Mouse (Mus musculus) midbrain, embryonic 15.5 days (tissue): ENCODE measurements around the gene Olfr1193. TPM values are rescaled to one million over a fixed set of nuclear protein-coding genes. Genes with fewer than 3 reads are reported as not detected.
"Not testable (repeated sequence)": the region's sequence is repeated elsewhere in the genome, so short reads cannot be mapped to it uniquely, and the experiment has no call there.

ENCODE experiments used
- ATAC-seq: fragments of 200-750 bp; cut with Nextera tagmentation; replicated peaks from 2 replicates; pipeline ENCODE4 v1.8.0; 2017; ENCODE audit warnings: moderate TSS enrichment
- H3K27ac ChIP-seq: fragments of 300-500 bp; sonication (generic); 2 replicates; pipeline ENCODE4 v1.5.1; 2015; ENCODE audit warnings: mild to moderate bottlenecking, inconsistent platforms
- H3K27me3 ChIP-seq: fragments of 300-500 bp; sonication (generic); replicated peaks from 2 replicates; pipeline ENCODE4 v1.6.1; 2015; ENCODE audit warnings: inconsistent platforms
- H3K36me3 ChIP-seq: fragments of 300-500 bp; sonication (generic); replicated peaks from 2 replicates; pipeline ENCODE4 v1.6.1; 2015; ENCODE audit warnings: inconsistent platforms
- H3K4me1 ChIP-seq: fragments of 300-500 bp; sonication (generic); 2 replicates; pipeline ENCODE4 v1.6.1; 2015; ENCODE audit warnings: inconsistent platforms
- H3K4me2 ChIP-seq: fragments of 300-500 bp; sonication (generic); 2 replicates; pipeline ENCODE4 v1.6.1; 2015; ENCODE audit warnings: inconsistent platforms, mild to moderate bottlenecking, moderate library complexity
- H3K4me3 ChIP-seq: fragments of 300-500 bp; sonication (generic); 2 replicates; pipeline ENCODE4 v1.5.1; 2015; ENCODE audit warnings: mild to moderate bottlenecking, inconsistent platforms
- H3K9ac ChIP-seq: fragments of 300-500 bp; sonication (generic); 2 replicates; pipeline ENCODE4 v1.6.1; 2015; ENCODE audit warnings: mild to moderate bottlenecking, inconsistent platforms
- H3K9me3 ChIP-seq: fragments of 300-500 bp; sonication (generic); 2 replicates; pipeline ENCODE4 v1.6.1; 2016; ENCODE audit warnings: inconsistent platforms
- WGBS: fragments of 180-500 bp; shearing (Covaris S2); methylation state at CpG from one replicate; pipeline ENCODE4 v1.1.7; 2015; ENCODE audit warnings: mixed read lengths; 5-methylcytosine and 5-hydroxymethylcytosine counted together
- polyA plus RNA-seq: library from polyadenylated mRNA; unstranded; fragments of >200 nt; fragmentation: Nextera tagmentation; extraction: Ambion mirVana; gene quantifications from 2 replicates; pipeline ENCODE4 v1.2.1, GENCODE M21; 2015

Gene Olfr1193
- not detected in 2 replicates for polyA plus RNA-seq

GRCm38 (mm10) chr2:88675328-88675727, at the start of gene Olfr1193:
TSS of gene Olfr1193 (plus strand) at chr2:88675628.
- H3K4me1 ChIP-seq, H3K36me3 ChIP-seq, H3K27me3 ChIP-seq, H3K9ac ChIP-seq, H3K4me2 ChIP-seq, H3K4me3 ChIP-seq, H3K27ac ChIP-seq, ATAC-seq, H3K9me3 ChIP-seq: not testable (repeated sequence)

- not testable (repeated sequence) for H3K9ac ChIP-seq, H3K4me2 ChIP-seq, ATAC-seq, H3K36me3 ChIP-seq, H3K27ac ChIP-seq, H3K4me3 ChIP-seq, H3K27me3 ChIP-seq, H3K4me1 ChIP-seq, H3K9me3 ChIP-seq
- WGBS = 100% methylated on average over 1 of the region's 1 CpGs
Observed at GRCm38 (mm10) chr2:88640242-88640641, 35.2 kb upstream of the Olfr1193 start, which contains the start of gene Olfr1191-ps1. TSS of gene Olfr1191-ps1 (plus strand) at chr2:88640542.

GRCm38 (mm10) chr2:88648209-88648608, 27.2 kb upstream of the Olfr1193 start, which contains the start of gene Olfr1192-ps1:
TSS of gene Olfr1192-ps1 (plus strand) at chr2:88648509.
- no peak for ATAC-seq
- no peak within 1 kb of the TSS for H3K9ac ChIP-seq
- H3K9me3 ChIP-seq = no peaks in the 10 kb centered on the region
- WGBS = 47% methylated on average over 1 of the region's 1 CpGs
- H3K4me1 ChIP-seq = no peaks in the 10 kb centered on the region
- H3K27ac ChIP-seq = no peak within 1 kb of the TSS
- H3K4me2 ChIP-seq = no peak within 1 kb of the TSS
- H3K27me3 ChIP-seq = no peaks in the 10 kb centered on the region
- no peaks in the 10 kb centered on the region for H3K36me3 ChIP-seq
- H3K4me3 ChIP-seq = no peak within 1 kb of the TSS

GRCm38 (mm10) chr2:88689087-88689486, 13.7 kb downstream of the Olfr1193 start, which contains the start of gene Olfr1195:
TSS of gene Olfr1195 (minus strand) at chr2:88689187.
- Histone ChIP-seq H3K27me3 (no peaks in the 10 kb centered on the region), H3K4me2 (no peak within 1 kb of the TSS), H3K4me1 (no peaks in the 10 kb centered on the region), H3K9ac (no peak within 1 kb of the TSS), H3K9me3 (no peaks in the 10 kb centered on the region), H3K4me3 (no peak within 1 kb of the TSS), H3K36me3 (no peaks in the 10 kb centered on the region), H3K27ac (no peak within 1 kb of the TSS)
- ATAC-seq = no peak

GRCm38 (mm10) chr2:88704497-88704896, 29.1 kb downstream of the Olfr1193 start, which contains the start of gene Olfr1196:
TSS of gene Olfr1196 (minus strand) at chr2:88704597.
- Histone ChIP-seq H3K4me3 (no peak within 1 kb of the TSS), H3K9me3 (no peaks in the 10 kb centered on the region), H3K27me3 (no peaks in the 10 kb centered on the region), H3K4me1 (no peaks in the 10 kb centered on the region), H3K4me2 (no peak within 1 kb of the TSS), H3K27ac (no peak within 1 kb of the TSS), H3K9ac (no peak within 1 kb of the TSS), H3K36me3 (no peaks in the 10 kb centered on the region)
- 80% methylated on average over 2 of the region's 2 CpGs for WGBS
- no peak for ATAC-seq

Other genes starting within 250 kb of the Olfr1193 start
- gene Olfr1181, start 249.5 kb upstream of the Olfr1193 start, polyA plus RNA-seq = not detected in 2 replicates
- gene Gm13757, start 226.5 kb upstream of the Olfr1193 start, polyA plus RNA-seq = not detected in 2 replicates
- gene Olfr1183, start 220.8 kb upstream of the Olfr1193 start, polyA plus RNA-seq = not detected in 2 replicates
- not detected in 2 replicates for gene Olfr1184, start 192.0 kb upstream of the Olfr1193 start, polyA plus RNA-seq
- gene Olfr1185-ps1, start 182.3 kb upstream of the Olfr1193 start, polyA plus RNA-seq = not detected in 2 replicates
- gene Olfr1186, start 157.1 kb upstream of the Olfr1193 start, polyA plus RNA-seq = not detected in 2 replicates
- gene Olfr1188, start 118.7 kb upstream of the Olfr1193 start, polyA plus RNA-seq = not detected in 2 replicates
- gene Olfr1189, start 89.2 kb upstream of the Olfr1193 start, polyA plus RNA-seq = not detected in 2 replicates
- gene Olfr1191-ps1, start 35.1 kb upstream of the Olfr1193 start, polyA plus RNA-seq = not detected in 2 replicates
- not detected in 2 replicates for gene Olfr1192-ps1, start 27.1 kb upstream of the Olfr1193 start, polyA plus RNA-seq
- gene Olfr1195, start 13.6 kb downstream of the Olfr1193 start, polyA plus RNA-seq = not detected in 2 replicates
- gene Olfr1196, start 29.0 kb downstream of the Olfr1193 start, polyA plus RNA-seq = not detected in 2 replicates
- not detected in 2 replicates for gene Olfr1197, start 56.7 kb downstream of the Olfr1193 start, polyA plus RNA-seq
- gene Olfr1198, start 75.7 kb downstream of the Olfr1193 start, polyA plus RNA-seq = not detected in 2 replicates
- not detected in 2 replicates for gene Olfr1199, start 84.8 kb downstream of the Olfr1193 start, polyA plus RNA-seq
- not detected in 2 replicates for gene Olfr1200, start 94.9 kb downstream of the Olfr1193 start, polyA plus RNA-seq
- gene Olfr1201, start 117.4 kb downstream of the Olfr1193 start, polyA plus RNA-seq = not detected in 2 replicates
- not detected in 2 replicates for gene Olfr1202, start 138.9 kb downstream of the Olfr1193 start, polyA plus RNA-seq
- not detected in 2 replicates for gene Olfr1205, start 154.1 kb downstream of the Olfr1193 start, polyA plus RNA-seq
- not detected in 2 replicates for gene Olfr1204, start 173.7 kb downstream of the Olfr1193 start, polyA plus RNA-seq
- not detected in 2 replicates for gene Olfr1206, start 187.6 kb downstream of the Olfr1193 start, polyA plus RNA-seq
- gene Olfr1208, start 226.7 kb downstream of the Olfr1193 start, polyA plus RNA-seq = not detected in 2 replicates
- gene Olfr1209, start 239.5 kb downstream of the Olfr1193 start, polyA plus RNA-seq = not detected in 2 replicates